Mouse (Mus musculus) liver, adult 2 months (tissue): ENCODE data around the gene Yes1.

Experiments
- CTCF ChIP-seq: fragments of 200-500 bp; IDR thresholded peaks from 2 replicates; pipeline ENCODE4 v1.5.1; 2011; ENCODE audit warnings: low read depth, low read length, control low read depth
- POLR2A ChIP-seq: fragments of 200-500 bp; IDR thresholded peaks from 2 replicates; pipeline ENCODE4 v1.6.1; 2011; ENCODE audit warnings: low read length, control low read depth; ENCODE audit not compliant: insufficient read depth; ENCODE audit errors: extremely low read depth

- no peak; the same call in 1 of the 2 replicates for TF ChIP-seq CTCF
- TF ChIP-seq POLR2A: no peak
Measured at GRCm38 (mm10) chr5:32657386-32657785, 46.4 kb downstream of the Yes1 start.
